Mouse (Mus musculus) bone marrow, adult 2 months (tissue): ENCODE data around the gene Gm42688. TPM values are rescaled to one million over a fixed set of nuclear protein-coding genes. Genes with fewer than 3 reads are reported as not detected.

Experiments
- polyA plus RNA-seq: library from polyadenylated mRNA; stranded (reverse); fragments of >200 nt; gene quantifications from 2 replicates; pipeline ENCODE4 v1.2.4, GENCODE M21; 2011; ENCODE audit warnings: low replicate concordance; ENCODE audit not compliant: missing spikeins, insufficient read depth, insufficient read length

Gm42688 gene
- polyA plus RNA-seq, 1 experiment = 7.7 TPM

Other genes with a start within 250 kb of the Gm42688 start
- gene Sema4f, start 161.8 kb upstream of the Gm42688 start, polyA plus RNA-seq = 0.65 and 3.2 TPM in 2 replicates
- 3.6 and 10.3 TPM in 2 replicates for gene M1ap, start 154.7 kb upstream of the Gm42688 start, polyA plus RNA-seq
- gene Dok1, start 68.1 kb upstream of the Gm42688 start, polyA plus RNA-seq = 26.6 and 39.6 TPM in 2 replicates
- 6.9 and 13.3 TPM in 2 replicates for gene Loxl3, start 67.4 kb upstream of the Gm42688 start, polyA plus RNA-seq
- gene Aup1, start 47.1 kb upstream of the Gm42688 start, polyA plus RNA-seq = 142 and 337 TPM in 2 replicates
- 115 and 145 TPM in 2 replicates for gene Htra2, start 46.3 kb upstream of the Gm42688 start, polyA plus RNA-seq
- 5.3 and 13.5 TPM in 2 replicates for gene Dqx1, start 43.8 kb upstream of the Gm42688 start, polyA plus RNA-seq
- gene Tlx2, start 31.3 kb upstream of the Gm42688 start, polyA plus RNA-seq = not detected in 2 replicates
- 32.0 and 40.8 TPM in 2 replicates for gene Pcgf1, start 23.7 kb upstream of the Gm42688 start, polyA plus RNA-seq
- gene Lbx2, start 15.2 kb upstream of the Gm42688 start, polyA plus RNA-seq = not detected in 2 replicates
- 1.1 and 2.5 TPM in 2 replicates for gene Ccdc142, start within 50 bp of the Gm42688 start, polyA plus RNA-seq
- gene Mrpl53, start 7.4 kb downstream of the Gm42688 start, polyA plus RNA-seq = 20.2 and 49.7 TPM in 2 replicates
- gene Mogs, start 13.9 kb downstream of the Gm42688 start, polyA plus RNA-seq = 20.6 and 29.6 TPM in 2 replicates
- 30.0 and 41.2 TPM in 2 replicates for gene Wbp1, start 19.9 kb downstream of the Gm42688 start, polyA plus RNA-seq
- gene Ino80b, start 23.8 kb downstream of the Gm42688 start, polyA plus RNA-seq = 6.6 and 16.6 TPM in 2 replicates
- gene Rtkn, start 33.8 kb downstream of the Gm42688 start, polyA plus RNA-seq = 1.3 and 1.6 TPM in 2 replicates
- gene Wdr54, start 54.8 kb downstream of the Gm42688 start, polyA plus RNA-seq = not detected in 2 replicates
- gene 1700003E16Rik, start 54.8 kb downstream of the Gm42688 start, polyA plus RNA-seq = not detected in 2 replicates
- 31.5 and 76.8 TPM in 2 replicates for gene Dctn1, start 64.3 kb downstream of the Gm42688 start, polyA plus RNA-seq
- 1.1 TPM in 1 of 2 replicates, not detected in the other for gene Slc4a5, start 118.2 kb downstream of the Gm42688 start, polyA plus RNA-seq
- 22.0 and 30.0 TPM in 2 replicates for gene Mthfd2, start 224.3 kb downstream of the Gm42688 start, polyA plus RNA-seq
- gene Mob1a, start 224.4 kb downstream of the Gm42688 start, polyA plus RNA-seq = 24.6 and 31.2 TPM in 2 replicates
- gene Bola3, start 247.5 kb downstream of the Gm42688 start, polyA plus RNA-seq = 128 and 170 TPM in 2 replicates